ENCODE assay signal across 26 mouse cellular contexts in the genomic region with DNA sequence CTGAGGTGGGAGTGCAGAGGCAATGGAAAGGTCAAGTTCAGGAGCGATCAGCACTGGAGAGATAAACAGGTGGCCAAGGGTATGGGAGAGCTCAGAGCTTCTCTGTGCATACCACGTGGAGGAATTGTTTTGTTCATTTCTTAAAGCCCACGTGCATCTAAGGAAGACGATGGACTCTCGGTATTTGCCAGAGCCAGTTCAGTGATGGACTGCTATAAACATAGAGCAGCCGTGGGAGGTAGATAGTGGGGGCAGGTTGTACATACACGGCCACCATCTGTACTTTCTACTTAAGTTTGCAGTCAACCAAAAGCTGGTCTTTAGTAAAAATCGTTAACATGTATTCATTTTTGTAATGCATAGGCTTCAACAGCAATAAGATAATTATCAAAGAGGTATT. TPM values are rescaled to one million over a fixed set of nuclear protein-coding genes. Genes with fewer than 3 reads are reported as not detected.
"Had no signal": no experiment of that assay in that cellular context is flagged by ENCODE, and none has a peak within 500 bp of the region (broad histone marks: within the 10 kb centered on the region; RNA-seq: fewer than 3 reads in every experiment).

No protein-coding gene starts in this region.

- H3K9me3 ChIP-seq: heart, embryonic 13.5 days; heart, embryonic 15.5 days; hindbrain, embryonic 12.5 days; limb, embryonic 10.5 days; limb, embryonic 12.5 days; liver, embryonic 13.5 days had no signal

- H3K4me2 ChIP-seq: heart, embryonic 11.5 days; heart, embryonic 13.5 days; heart, embryonic 15.5 days; hindbrain, embryonic 12.5 days; hindbrain, embryonic 14.5 days; limb, embryonic 12.5 days; liver, embryonic 11.5 days; liver, embryonic 13.5 days had no signal

- H3K27me3 ChIP-seq: heart, embryonic 13.5 days; heart, embryonic 15.5 days; hindbrain, embryonic 12.5 days; limb, embryonic 12.5 days; liver, embryonic 13.5 days had no signal

- H3K9ac ChIP-seq: forebrain, postnatal 0 days; heart, embryonic 13.5 days; heart, embryonic 15.5 days; hindbrain, embryonic 12.5 days; hindbrain, embryonic 14.5 days; limb, embryonic 12.5 days; liver, embryonic 13.5 days had no signal

- DNase-seq: forebrain, postnatal 0 days; gastrocnemius, postnatal 14 days; gastrocnemius, postnatal 36 days; heart, adult 2 months; heart, postnatal 14 days; heart, postnatal 36 days; kidney, adult 11 months; kidney, adult 2 months; kidney, adult 9 months; kidney, postnatal 10 days; kidney, postnatal 25 days; kidney, postnatal 4 days; liver; liver, embryonic 13.5 days had no signal

- H3K27ac ChIP-seq: heart, adult 2 months; heart, embryonic 13.5 days; heart, embryonic 15.5 days; hindbrain, embryonic 12.5 days; hindbrain, embryonic 14.5 days; layer of hippocampus, adult 2 months; left cerebral cortex, adult 2 months; limb, embryonic 10.5 days; limb, embryonic 12.5 days; liver, embryonic 13.5 days had no signal

- H3K4me1 ChIP-seq: heart, embryonic 15.5 days; limb, embryonic 10.5 days; limb, embryonic 12.5 days had no signal

- H3K4me3 ChIP-seq: heart, adult 2 months; heart, embryonic 13.5 days; heart, embryonic 15.5 days; hindbrain, embryonic 12.5 days; layer of hippocampus, adult 2 months; left cerebral cortex, adult 2 months; limb, embryonic 10.5 days; limb, embryonic 12.5 days; liver, embryonic 13.5 days had no signal

- ATAC-seq: forebrain, postnatal 0 days; hindbrain, embryonic 16.5 days; inflammation-experienced regulatory T-cells, adult 6 months had no signal

RNA-seq across cellular contexts. Expression of a gene that starts 42.4 kb away (rescaled TPM):
- polyA plus RNA-seq: inflammation-experienced regulatory T-cells, adult 6 months had no signal
